Mouse (Mus musculus): ENCODE measurements around the gene Pde4dip. TPM values are rescaled to one million over a fixed set of nuclear protein-coding genes. Genes with fewer than 3 reads are reported as not detected.

Gene Pde4dip
- polyA plus RNA-seq, 1 experiment from 2014 or later: 27.6 TPM

DNA sequence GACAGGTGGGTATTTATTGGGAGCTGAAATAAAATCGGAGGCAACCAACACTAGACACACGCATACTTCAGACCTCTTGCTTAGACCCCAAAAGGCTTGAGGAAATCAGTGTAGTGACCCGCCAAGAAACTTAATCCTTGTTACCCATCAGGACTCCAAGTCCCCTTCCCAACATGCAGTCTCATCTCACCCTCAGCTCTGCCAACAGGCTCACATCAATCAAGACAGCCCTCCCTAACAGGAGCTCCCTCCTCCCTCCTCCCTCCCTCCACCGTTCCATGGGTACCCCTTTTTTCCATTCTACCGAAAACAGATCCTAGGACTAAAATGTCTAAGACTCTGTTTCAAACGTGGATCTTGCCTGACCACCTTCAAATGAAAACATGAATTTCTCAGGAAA, 65.1 kb downstream of the Pde4dip start:
- no peak overlapping the region for H3K9ac ChIP-seq (ENCODE audit: low read length)
- H3K36me3 ChIP-seq (ENCODE audit: control insufficient read depth, insufficient read depth, low read length): no peaks in the 10 kb centered on the region
- peak overlapping the region; percentile 46; the same call in 1 of the 2 replicates for H3K4me3 ChIP-seq (ENCODE audit: low read depth, low read length)
- H3K4me2 ChIP-seq: peak overlapping the region; percentile 92
- H3K27ac ChIP-seq (ENCODE audit: low read depth, low read length): no peak overlapping the region
- WGBS: 18% methylated on average over 6 of the region's 6 CpGs
- no peaks in the 10 kb centered on the region; the same call in 1 of the 2 replicates for H3K27me3 ChIP-seq (ENCODE audit: control insufficient read depth, insufficient read depth, low read length)
- H3K9me3 ChIP-seq (ENCODE audit: control insufficient read depth, low read length): no peaks in the 10 kb centered on the region
- DNase-seq (ENCODE audit: low spot score, missing footprints): no peak
- ATAC-seq (ENCODE audit: low FRiP score): 0 out of 2 replicates have a peak, but pooled peaks have one; percentile 33
- H3K4me1 ChIP-seq (ENCODE audit: control insufficient read depth, insufficient read depth, low read length): peaks cover 12% of the 10 kb centered on the region

DNA sequence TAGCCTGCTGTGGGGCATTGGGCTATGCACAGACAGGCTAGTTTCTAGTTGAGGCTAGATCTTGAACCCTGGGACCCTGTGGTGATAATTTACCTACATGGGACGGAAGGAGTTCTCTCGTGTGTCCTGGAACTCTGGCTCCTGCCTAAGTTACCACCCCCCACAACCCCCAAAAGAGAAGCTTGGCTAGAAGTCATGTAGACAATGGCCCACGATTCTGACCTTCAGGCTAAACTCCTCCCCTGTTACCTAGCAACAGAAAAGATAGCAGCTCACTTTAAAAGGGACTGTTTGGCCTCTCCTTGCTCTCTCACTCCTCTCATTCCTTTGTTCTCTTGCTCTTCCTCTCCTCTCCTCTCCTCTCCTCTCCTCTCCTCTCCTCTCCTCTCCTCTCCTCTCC, 69.5 kb downstream of the Pde4dip start:
- 25% methylated on average over 3 of the region's 3 CpGs for WGBS
- ATAC-seq (ENCODE audit: low FRiP score): no peak

GRCm38 (mm10) chr3:97818383-97818982, 70.0 kb downstream of the Pde4dip start:
- Histone ChIP-seq H3K36me3 (ENCODE audit: control insufficient read depth, insufficient read depth, low read length) (no peaks in the 10 kb centered on the region), H3K27ac (ENCODE audit: low read depth, low read length) (no peak overlapping the region), H3K9ac (ENCODE audit: low read length) (no peak overlapping the region), H3K9me3 (ENCODE audit: control insufficient read depth, low read length) (no peaks in the 10 kb centered on the region), H3K4me3 (ENCODE audit: low read depth, low read length) (no peak overlapping the region), H3K27me3 (ENCODE audit: control insufficient read depth, insufficient read depth, low read length) (no peaks in the 10 kb centered on the region), H3K4me2 (no peak overlapping the region), H3K4me1 (ENCODE audit: control insufficient read depth, insufficient read depth, low read length) (no peaks in the 10 kb centered on the region)
- ATAC-seq (ENCODE audit: low FRiP score) (no peak), DNase-seq (ENCODE audit: low spot score, missing footprints) (no peak)
- WGBS: 87% methylated on average over 1 of the region's 1 CpGs

More for the DNA sequence above, 69.5 kb downstream of the Pde4dip start:
- Histone ChIP-seq H3K4me3 (ENCODE audit: low read depth, low read length) (no peak overlapping the region), H3K4me1 (ENCODE audit: control insufficient read depth, insufficient read depth, low read length) (peaks cover 5% of the 10 kb centered on the region), H3K9ac (ENCODE audit: low read length) (no peak overlapping the region), H3K27ac (ENCODE audit: low read depth, low read length) (no peak overlapping the region), H3K9me3 (ENCODE audit: control insufficient read depth, low read length) (no peaks in the 10 kb centered on the region), H3K36me3 (ENCODE audit: control insufficient read depth, insufficient read depth, low read length) (no peaks in the 10 kb centered on the region), H3K27me3 (ENCODE audit: control insufficient read depth, insufficient read depth, low read length) (no peaks in the 10 kb centered on the region; the same call in 1 of the 2 replicates), H3K4me2 (no peak overlapping the region)
- peak; percentile 79 for DNase-seq (ENCODE audit: low spot score, missing footprints)

GRCm38 (mm10) chr3:97811651-97812399, 76.7 kb downstream of the Pde4dip start:
- Histone ChIP-seq H3K4me2 (no peak overlapping the region), H3K36me3 (ENCODE audit: control insufficient read depth, insufficient read depth, low read length) (no peaks in the 10 kb centered on the region), H3K27me3 (ENCODE audit: control insufficient read depth, insufficient read depth, low read length) (no peaks in the 10 kb centered on the region), H3K4me1 (ENCODE audit: control insufficient read depth, insufficient read depth, low read length) (peaks cover 2% of the 10 kb centered on the region; the same call in 1 of the 2 replicates), H3K9me3 (ENCODE audit: control insufficient read depth, low read length) (no peaks in the 10 kb centered on the region), H3K4me3 (ENCODE audit: low read depth, low read length) (no peak overlapping the region), H3K9ac (ENCODE audit: low read length) (no peak overlapping the region), H3K27ac (ENCODE audit: low read depth, low read length) (no peak overlapping the region)
- ATAC-seq (ENCODE audit: low FRiP score) (no peak), DNase-seq (ENCODE audit: low spot score, missing footprints) (no peak)
- WGBS: 29% methylated on average over 7 of the region's 7 CpGs

DNA sequence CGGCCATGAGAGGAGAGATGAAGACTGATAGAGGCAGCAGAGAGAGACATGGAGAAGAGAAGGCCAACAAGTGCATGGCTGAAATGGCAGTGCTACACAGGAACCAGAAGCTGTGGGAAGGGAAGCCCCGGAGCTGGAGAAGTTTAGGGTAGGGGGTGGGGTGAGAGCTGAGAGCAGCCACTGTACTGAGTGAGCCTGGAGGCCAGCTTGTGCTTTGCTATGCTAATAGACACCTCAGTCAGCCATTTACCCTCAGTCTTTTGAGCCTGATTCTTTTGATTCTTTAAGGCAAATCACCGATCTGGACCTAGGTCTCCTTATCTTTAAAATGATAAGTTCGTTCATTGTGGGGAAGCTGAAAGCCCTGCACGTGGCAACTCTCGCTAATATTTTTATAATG, 77.3 kb downstream of the Pde4dip start:
- Histone ChIP-seq H3K4me3 (ENCODE audit: low read depth, low read length) (no peak overlapping the region), H3K4me2 (no peak overlapping the region), H3K9me3 (ENCODE audit: control insufficient read depth, low read length) (no peaks in the 10 kb centered on the region), H3K4me1 (ENCODE audit: control insufficient read depth, insufficient read depth, low read length) (peaks cover 2% of the 10 kb centered on the region; the same call in 1 of the 2 replicates), H3K27me3 (ENCODE audit: control insufficient read depth, insufficient read depth, low read length) (no peaks in the 10 kb centered on the region), H3K36me3 (ENCODE audit: control insufficient read depth, insufficient read depth, low read length) (no peaks in the 10 kb centered on the region), H3K9ac (ENCODE audit: low read length) (no peak overlapping the region), H3K27ac (ENCODE audit: low read depth, low read length) (no peak overlapping the region)
- DNase-seq (ENCODE audit: low spot score, missing footprints) (no peak), ATAC-seq (ENCODE audit: low FRiP score) (no peak)
- WGBS: 20% methylated on average over 6 of the region's 6 CpGs

GRCm38 (mm10) chr3:97810334-97810733, 78.2 kb downstream of the Pde4dip start:
- ATAC-seq (ENCODE audit: low FRiP score) (no peak), DNase-seq (ENCODE audit: low spot score, missing footprints) (no peak)
- Histone ChIP-seq H3K4me1 (ENCODE audit: control insufficient read depth, insufficient read depth, low read length) (peaks cover 2% of the 10 kb centered on the region; the same call in 1 of the 2 replicates), H3K9me3 (ENCODE audit: control insufficient read depth, low read length) (no peaks in the 10 kb centered on the region), H3K4me3 (ENCODE audit: low read depth, low read length) (no peak overlapping the region), H3K27me3 (ENCODE audit: control insufficient read depth, insufficient read depth, low read length) (no peaks in the 10 kb centered on the region), H3K4me2 (no peak overlapping the region), H3K9ac (ENCODE audit: low read length) (no peak overlapping the region), H3K27ac (ENCODE audit: low read depth, low read length) (no peak overlapping the region), H3K36me3 (ENCODE audit: control insufficient read depth, insufficient read depth, low read length) (no peaks in the 10 kb centered on the region)
- WGBS: 96% methylated on average over 2 of the region's 2 CpGs

GRCm38 (mm10) chr3:97805559-97805958, 82.9 kb downstream of the Pde4dip start:
- DNase-seq (ENCODE audit: low spot score, missing footprints) (no peak), ATAC-seq (ENCODE audit: low FRiP score) (no peak)
- Histone ChIP-seq H3K9ac (ENCODE audit: low read length) (no peak overlapping the region), H3K4me2 (no peak overlapping the region), H3K4me3 (ENCODE audit: low read depth, low read length) (no peak overlapping the region), H3K9me3 (ENCODE audit: control insufficient read depth, low read length) (no peaks in the 10 kb centered on the region), H3K27me3 (ENCODE audit: control insufficient read depth, insufficient read depth, low read length) (no peaks in the 10 kb centered on the region), H3K4me1 (ENCODE audit: control insufficient read depth, insufficient read depth, low read length) (peaks cover 2% of the 10 kb centered on the region; the same call in 1 of the 2 replicates), H3K27ac (ENCODE audit: low read depth, low read length) (no peak overlapping the region), H3K36me3 (ENCODE audit: control insufficient read depth, insufficient read depth, low read length) (no peaks in the 10 kb centered on the region)
- 93% methylated on average over 2 of the region's 2 CpGs for WGBS

DNA sequence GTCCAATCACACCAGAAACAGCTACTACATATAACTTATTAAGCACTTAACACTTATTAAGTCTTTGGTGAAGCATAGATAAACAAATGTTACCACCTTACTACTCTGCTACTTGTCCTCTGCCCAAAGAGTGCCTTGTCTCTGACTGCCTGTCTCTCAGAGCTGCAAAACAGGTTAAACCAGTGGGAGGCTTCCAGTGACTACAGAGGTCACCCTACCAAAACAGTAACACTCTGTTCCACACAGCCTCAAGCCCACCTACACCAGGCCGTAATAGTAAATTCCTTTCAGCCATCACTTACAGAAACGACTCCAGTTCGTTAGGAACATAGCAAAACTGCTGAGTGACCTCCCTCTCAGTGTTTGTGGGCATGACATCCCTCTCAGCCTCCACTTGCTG, 84.8 kb downstream of the Pde4dip start:
- H3K4me1 ChIP-seq (ENCODE audit: control insufficient read depth, insufficient read depth, low read length): no peaks in the 10 kb centered on the region
- no peaks in the 10 kb centered on the region for H3K9me3 ChIP-seq (ENCODE audit: control insufficient read depth, low read length)
- no peak overlapping the region for H3K9ac ChIP-seq (ENCODE audit: low read length)
- DNase-seq (ENCODE audit: low spot score, missing footprints): no peak
- H3K4me2 ChIP-seq: no peak overlapping the region
- no peak overlapping the region for H3K4me3 ChIP-seq (ENCODE audit: low read depth, low read length)
- no peak overlapping the region for H3K27ac ChIP-seq (ENCODE audit: low read depth, low read length)
- H3K36me3 ChIP-seq (ENCODE audit: control insufficient read depth, insufficient read depth, low read length): no peaks in the 10 kb centered on the region
- H3K27me3 ChIP-seq (ENCODE audit: control insufficient read depth, insufficient read depth, low read length): no peaks in the 10 kb centered on the region
- 79% methylated on average over 3 of the region's 3 CpGs for WGBS
- no peak for ATAC-seq (ENCODE audit: low FRiP score)

GRCm38 (mm10) chr3:97802927-97803326, 85.6 kb downstream of the Pde4dip start:
- no peak overlapping the region for H3K27ac ChIP-seq (ENCODE audit: low read depth, low read length)
- H3K36me3 ChIP-seq (ENCODE audit: control insufficient read depth, insufficient read depth, low read length): no peaks in the 10 kb centered on the region
- H3K9me3 ChIP-seq (ENCODE audit: control insufficient read depth, low read length): no peaks in the 10 kb centered on the region
- no peak overlapping the region for H3K4me2 ChIP-seq
- H3K4me3 ChIP-seq (ENCODE audit: low read depth, low read length): no peak overlapping the region
- no peak for DNase-seq (ENCODE audit: low spot score, missing footprints)
- no peaks in the 10 kb centered on the region for H3K27me3 ChIP-seq (ENCODE audit: control insufficient read depth, insufficient read depth, low read length)
- ATAC-seq (ENCODE audit: low FRiP score): no peak
- WGBS: 90% methylated on average over 2 of the region's 2 CpGs
- H3K4me1 ChIP-seq (ENCODE audit: control insufficient read depth, insufficient read depth, low read length): no peaks in the 10 kb centered on the region
- no peak overlapping the region for H3K9ac ChIP-seq (ENCODE audit: low read length)
